Mouse (Mus musculus) neural tube, embryonic 11.5 days (tissue): Measurements from ENCODE around the gene Cntd1. TPM values are rescaled to one million over a fixed set of nuclear protein-coding genes. Genes with fewer than 3 reads are reported as not detected.

Source experiments
- ATAC-seq: fragments of 200-750 bp; cut with Nextera tagmentation; 2 replicates; pipeline ENCODE4 v1.8.0; 2017; ENCODE audit warnings: moderate number of reproducible peaks, mild to moderate bottlenecking, moderate TSS enrichment, moderate library complexity; ENCODE audit not compliant: insufficient read depth, low FRiP score, low TSS enrichment
- DNase-seq: peaks from one replicate; pipeline ENCODE4 v3.0.0-alpha.2; 2015; ENCODE audit warnings: low spot score
- H3K27ac ChIP-seq: fragments of 300-500 bp; sonication (generic); 2 replicates; pipeline ENCODE4 v1.5.1; 2014; ENCODE audit warnings: low read depth, mild to moderate bottlenecking, low read length
- H3K27me3 ChIP-seq: fragments of 300-500 bp; sonication (generic); 2 replicates; pipeline ENCODE4 v1.6.1; 2014; ENCODE audit warnings: mild to moderate bottlenecking, low read length, mixed read lengths; ENCODE audit not compliant: control insufficient read depth, insufficient read depth
- H3K36me3 ChIP-seq: fragments of 300-500 bp; sonication (generic); 2 replicates; pipeline ENCODE4 v1.6.1; 2014; ENCODE audit warnings: mild to moderate bottlenecking, low read length, moderate library complexity, mixed read lengths; ENCODE audit not compliant: control insufficient read depth, insufficient read depth
- H3K4me1 ChIP-seq: fragments of 300-500 bp; sonication (generic); 2 replicates; pipeline ENCODE4 v1.6.1; 2014; ENCODE audit warnings: low read length, mixed read lengths; ENCODE audit not compliant: control insufficient read depth, insufficient read depth
- H3K4me2 ChIP-seq: fragments of 300-500 bp; sonication (generic); 2 replicates; pipeline ENCODE4 v1.6.1; 2014; ENCODE audit warnings: low read depth, mild to moderate bottlenecking, moderate library complexity
- H3K4me3 ChIP-seq: fragments of 300-500 bp; sonication (generic); 2 replicates; pipeline ENCODE4 v1.5.1; 2014; ENCODE audit warnings: low read depth, low read length
- H3K9ac ChIP-seq: fragments of 300-500 bp; sonication (generic); 2 replicates; pipeline ENCODE4 v1.6.1; 2014; ENCODE audit warnings: mild to moderate bottlenecking, low read length
- H3K9me3 ChIP-seq: fragments of 300-500 bp; sonication (generic); 2 replicates; pipeline ENCODE4 v1.6.1; 2016; ENCODE audit warnings: low read length; ENCODE audit not compliant: control insufficient read depth
- WGBS: fragments of 180-500 bp; shearing (Covaris S2); extraction: QIAGEN DNeasy Blood & Tissue Kit; methylation state at CpG from one replicate; pipeline ENCODE4 v1.1.7; 2014; 5-methylcytosine and 5-hydroxymethylcytosine counted together
- polyA plus RNA-seq: library from polyadenylated mRNA; unstranded; fragments of >200 nt; fragmentation: Nextera tagmentation; extraction: Ambion mirVana; gene quantifications from 2 replicates; pipeline ENCODE4 v1.2.1, GENCODE M21; 2014

Gene Cntd1
- polyA plus RNA-seq, 1 experiment from 2014 or later = 1.6 TPM

DNA sequence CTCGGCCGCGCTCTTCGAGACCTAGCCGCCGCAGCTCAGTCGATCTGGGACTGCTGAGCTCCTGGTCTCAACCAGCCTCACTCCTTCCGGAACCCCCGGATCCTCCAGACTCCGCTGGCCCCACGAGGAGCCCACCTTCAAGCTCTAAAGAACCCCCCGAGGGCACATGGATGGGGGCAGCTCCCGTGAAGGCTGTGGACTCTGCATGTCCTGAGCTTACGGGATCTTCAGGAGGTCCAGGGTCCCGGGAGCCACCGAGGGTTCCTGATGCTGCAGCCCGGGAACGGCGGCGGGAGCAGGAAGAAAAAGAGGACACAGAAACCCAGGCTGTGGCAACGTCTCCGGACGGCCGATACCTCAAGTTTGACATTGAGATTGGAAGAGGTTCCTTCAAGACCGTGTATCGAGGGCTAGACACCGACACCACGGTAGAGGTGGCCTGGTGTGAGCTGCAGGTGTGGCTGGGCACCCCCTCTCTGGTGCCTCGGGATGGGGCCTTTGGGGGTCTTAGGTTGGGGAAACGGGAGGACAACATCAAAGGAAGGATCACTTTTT is 17.9 kb upstream of the Cntd1 start:
- ATAC-seq (no peak), DNase-seq (no peak)
- WGBS = 0% methylated on average over 30 of the region's 30 CpGs

DNA sequence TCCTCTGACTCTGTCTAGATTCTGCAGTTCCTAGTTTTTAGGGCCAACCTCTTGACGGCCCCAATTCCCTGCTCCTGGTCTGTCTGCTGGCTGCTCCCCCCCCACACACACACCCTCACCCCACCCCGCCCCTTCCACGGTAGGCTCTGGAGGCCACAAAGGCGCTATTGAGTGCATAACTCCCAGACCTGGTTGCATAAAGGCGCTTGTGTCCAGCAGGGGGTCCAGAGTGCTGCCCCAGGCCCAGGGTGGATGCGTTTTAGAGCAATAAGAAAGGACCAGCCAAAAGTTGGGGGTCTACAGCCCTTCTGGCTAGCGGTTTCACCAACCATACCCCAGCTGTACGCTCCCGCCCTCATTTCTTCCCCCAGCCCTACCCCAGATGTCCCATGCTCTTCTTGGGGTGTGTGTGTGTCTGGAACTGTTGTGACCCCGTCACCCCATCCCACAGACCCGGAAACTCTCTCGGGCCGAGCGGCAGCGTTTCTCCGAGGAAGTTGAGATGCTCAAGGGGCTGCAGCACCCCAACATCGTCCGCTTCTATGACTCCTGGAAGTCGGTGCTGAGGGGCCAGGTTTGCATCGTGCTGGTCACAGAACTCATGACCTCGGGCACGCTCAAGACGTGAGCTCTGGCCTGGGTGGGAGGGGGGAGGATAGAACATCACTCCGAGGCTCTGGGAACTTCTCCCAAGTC is 16.4 kb upstream of the Cntd1 start:
- 3% methylated on average over 24 of the region's 24 CpGs for WGBS
- Histone ChIP-seq H3K36me3 (no peaks in the 10 kb centered on the region), H3K27me3 (peaks cover 44% of the 10 kb centered on the region), H3K27ac (no peak overlapping the region), H3K4me1 (peaks cover 45% of the 10 kb centered on the region), H3K9me3 (no peaks in the 10 kb centered on the region), H3K4me2 (peak overlapping the region; percentile 30), H3K9ac (no peak overlapping the region), H3K4me3 (peak overlapping the region; percentile 15)
- ATAC-seq (no peak), DNase-seq (no peak)

More for the DNA sequence above, 17.9 kb upstream of the Cntd1 start:
- no peaks in the 10 kb centered on the region for H3K36me3 ChIP-seq
- H3K27me3 ChIP-seq = peaks cover 42% of the 10 kb centered on the region
- H3K27ac ChIP-seq = no peak overlapping the region
- H3K4me3 ChIP-seq = peak overlapping the region; percentile 37
- peak overlapping the region; percentile 59 for H3K9ac ChIP-seq
- H3K9me3 ChIP-seq = no peaks in the 10 kb centered on the region
- H3K4me1 ChIP-seq = peaks cover 45% of the 10 kb centered on the region
- peak overlapping the region; percentile 78 for H3K4me2 ChIP-seq

DNA sequence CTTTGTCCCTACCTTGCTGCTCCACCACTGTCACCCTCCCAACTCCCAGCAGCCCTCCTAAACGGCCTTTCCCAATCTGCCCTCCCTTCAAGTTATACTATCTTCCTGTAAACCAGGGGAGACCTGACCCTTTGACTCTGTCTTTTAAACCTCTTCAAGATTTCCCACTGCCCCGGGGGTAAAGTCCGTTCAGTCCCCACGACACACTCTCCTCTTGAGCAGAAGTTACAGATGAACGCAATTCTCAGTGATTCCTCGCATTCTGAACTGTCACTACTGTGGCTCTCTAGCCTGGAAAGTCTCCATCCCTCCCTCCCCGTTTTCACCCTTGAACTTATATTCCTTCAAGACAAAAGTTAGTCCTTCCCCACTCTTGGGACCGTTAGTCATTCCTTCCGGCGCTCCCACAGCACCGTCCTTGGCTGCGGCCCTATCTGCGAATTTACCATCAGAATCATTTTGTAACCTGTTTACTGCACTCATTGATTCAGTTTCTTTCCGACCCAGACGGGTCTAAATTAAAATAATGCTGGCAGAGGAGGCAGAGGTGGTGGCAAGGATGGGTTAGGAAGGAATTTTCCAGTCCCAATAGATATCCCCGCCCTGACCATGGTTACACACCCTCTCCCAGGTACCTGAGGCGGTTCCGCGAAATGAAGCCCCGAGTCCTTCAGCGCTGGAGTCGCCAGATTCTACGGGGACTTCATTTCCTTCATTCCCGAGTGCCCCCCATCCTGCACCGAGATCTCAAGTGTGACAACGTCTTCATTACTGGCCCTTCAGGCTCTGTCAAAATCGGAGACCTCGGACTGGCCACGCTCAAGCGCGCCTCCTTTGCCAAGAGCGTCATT is 15.4 kb upstream of the Cntd1 start:
- Histone ChIP-seq H3K27ac (no peak overlapping the region), H3K9ac (no peak overlapping the region), H3K36me3 (no peaks in the 10 kb centered on the region), H3K4me2 (peak overlapping the region; percentile 19; the same call in 1 of the 2 replicates), H3K4me1 (peaks cover 45% of the 10 kb centered on the region), H3K27me3 (peaks cover 44% of the 10 kb centered on the region), H3K9me3 (no peaks in the 10 kb centered on the region), H3K4me3 (peak overlapping the region; percentile 10; the same call in 1 of the 2 replicates)
- no peak for DNase-seq
- WGBS = 2% methylated on average over 32 of the region's 32 CpGs
- no peak for ATAC-seq

- Histone ChIP-seq H3K9me3 (no peaks in the 10 kb centered on the region), H3K4me1 (peaks cover 45% of the 10 kb centered on the region), H3K27me3 (peaks cover 44% of the 10 kb centered on the region), H3K4me2 (peak overlapping the region; percentile 19; the same call in 1 of the 2 replicates), H3K9ac (no peak overlapping the region), H3K36me3 (no peaks in the 10 kb centered on the region), H3K4me3 (peak overlapping the region; percentile 10; the same call in 1 of the 2 replicates), H3K27ac (no peak overlapping the region)
- no peak for ATAC-seq
- 13% methylated on average over 3 of the region's 3 CpGs for WGBS
- no peak for DNase-seq
Measured at GRCm38 (mm10) chr11:101263989-101264280, 14.9 kb upstream of the Cntd1 start.

- H3K36me3 ChIP-seq = no peaks in the 10 kb centered on the region
- no peaks in the 10 kb centered on the region for H3K9me3 ChIP-seq
- ATAC-seq = no peak
- peaks cover 44% of the 10 kb centered on the region for H3K27me3 ChIP-seq
- H3K9ac ChIP-seq = peak overlapping the region; percentile 33
- DNase-seq = peak; percentile 46
- peak overlapping the region; percentile 19 for H3K4me3 ChIP-seq
- no peak overlapping the region for H3K27ac ChIP-seq
- WGBS = 3% methylated on average over 31 of the region's 31 CpGs
- peak overlapping the region; percentile 53 for H3K4me2 ChIP-seq
- peaks cover 34% of the 10 kb centered on the region for H3K4me1 ChIP-seq
Measured at GRCm38 (mm10) chr11:101264954-101265471, 13.8 kb upstream of the Cntd1 start.

DNA sequence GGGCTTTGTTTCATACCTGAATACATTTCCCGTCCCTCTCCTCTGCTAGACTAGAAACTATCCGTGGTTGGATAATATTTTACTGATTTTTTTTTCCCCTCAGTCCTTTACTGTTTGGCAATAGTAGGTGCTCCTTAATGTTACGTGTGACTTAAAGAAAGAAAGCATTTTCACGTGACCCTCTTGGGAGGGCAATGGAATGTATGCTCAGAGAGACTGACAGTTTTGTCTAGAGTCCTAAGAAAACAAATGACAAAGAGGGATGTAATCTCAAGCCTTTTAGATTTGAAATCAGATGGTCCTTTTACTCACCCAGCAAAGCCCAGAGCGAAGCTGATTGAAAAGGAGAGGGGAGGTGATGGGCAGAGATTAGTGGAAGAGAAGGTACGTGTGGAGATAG is 12.9 kb upstream of the Cntd1 start:
- Histone ChIP-seq H3K9ac (no peak overlapping the region), H3K4me3 (no peak overlapping the region), H3K27me3 (peaks cover 44% of the 10 kb centered on the region), H3K36me3 (no peaks in the 10 kb centered on the region), H3K9me3 (no peaks in the 10 kb centered on the region), H3K4me2 (no peak overlapping the region), H3K27ac (no peak overlapping the region), H3K4me1 (peaks cover 27% of the 10 kb centered on the region)
- 24% methylated on average over 6 of the region's 6 CpGs for WGBS
- DNase-seq = no peak
- ATAC-seq = no peak

- no peaks in the 10 kb centered on the region for H3K9me3 ChIP-seq
- 28% methylated on average over 10 of the region's 10 CpGs for WGBS
- H3K4me3 ChIP-seq = no peak overlapping the region
- no peak overlapping the region for H3K9ac ChIP-seq
- no peak overlapping the region for H3K4me2 ChIP-seq
- no peaks in the 10 kb centered on the region for H3K36me3 ChIP-seq
- no peak overlapping the region for H3K27ac ChIP-seq
- ATAC-seq (no peak), DNase-seq (peak; percentile 65)
- H3K27me3 ChIP-seq = peaks cover 12% of the 10 kb centered on the region
- H3K4me1 ChIP-seq = peaks cover 7% of the 10 kb centered on the region; the same call in 1 of the 2 replicates
Measured at GRCm38 (mm10) chr11:101269577-101270116, 9.2 kb upstream of the Cntd1 start.

DNA sequence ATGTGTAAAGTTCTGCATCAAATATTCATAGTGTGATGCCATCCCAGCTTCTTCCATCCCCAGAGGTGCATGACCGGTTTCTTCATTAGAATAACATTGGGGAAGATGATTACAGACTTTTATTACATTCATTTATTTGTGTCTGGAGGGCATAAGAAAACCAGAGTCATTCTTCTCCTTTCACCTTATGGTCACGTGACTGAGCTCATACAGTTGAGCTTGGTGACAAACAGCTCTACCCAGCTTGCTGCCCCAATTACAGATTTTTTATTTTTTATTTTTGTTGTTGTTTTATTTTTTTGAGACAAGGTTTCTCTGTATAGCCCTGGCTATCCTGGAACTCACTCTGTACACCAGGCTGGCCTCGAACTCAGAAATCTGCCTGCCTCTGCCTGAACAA is 6.4 kb upstream of the Cntd1 start:
- DNase-seq = no peak
- H3K4me3 ChIP-seq = no peak overlapping the region
- WGBS = 80% methylated on average over 3 of the region's 3 CpGs

More for the DNA sequence above, 6.4 kb upstream of the Cntd1 start:
- H3K27ac ChIP-seq = no peak overlapping the region
- H3K36me3 ChIP-seq = no peaks in the 10 kb centered on the region
- H3K9ac ChIP-seq = no peak overlapping the region
- no peak for ATAC-seq
- no peaks in the 10 kb centered on the region for H3K9me3 ChIP-seq
- H3K27me3 ChIP-seq = no peaks in the 10 kb centered on the region
- no peak overlapping the region for H3K4me2 ChIP-seq
- peaks cover 4% of the 10 kb centered on the region for H3K4me1 ChIP-seq
